Mouse (Mus musculus): ENCODE data around the gene Tmem151a. TPM values are rescaled to one million over a fixed set of nuclear protein-coding genes. Genes with fewer than 3 reads are reported as not detected.

Tmem151a gene
- total and polyA plus RNA-seq, 2 experiments from 2014 or later: 71.5 to 76.6 TPM

DNA sequence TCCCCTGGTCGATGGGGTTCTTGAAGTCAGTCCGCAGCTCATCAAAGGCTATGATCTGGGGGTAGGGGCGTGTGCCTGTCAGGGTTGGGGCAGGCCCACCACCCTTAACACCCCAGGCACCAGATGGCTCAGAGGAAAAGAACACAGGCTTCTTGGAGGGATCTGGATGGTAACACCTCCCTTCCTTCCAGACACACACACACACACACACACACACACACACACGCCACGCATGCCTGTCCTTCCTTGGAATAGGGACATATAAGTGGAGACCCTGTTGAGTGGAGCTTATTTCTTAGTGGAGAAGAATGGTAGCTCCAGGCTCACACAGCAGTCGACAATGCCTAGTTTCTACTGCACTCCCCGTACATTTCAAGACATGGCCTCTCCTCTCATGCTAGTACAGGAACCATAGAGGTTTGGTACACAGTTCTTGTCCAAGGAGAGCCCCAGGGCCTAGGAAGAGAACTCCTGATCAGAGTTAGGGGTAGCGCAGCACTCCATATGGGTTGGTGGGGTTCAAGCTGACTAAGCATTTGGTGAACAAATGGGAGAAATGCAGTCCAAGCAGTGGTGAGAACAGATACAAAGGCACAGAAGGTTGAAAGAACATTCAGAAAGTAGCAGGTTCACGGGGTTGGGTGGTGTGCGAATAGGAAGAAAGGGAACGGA lies 9.6 kb upstream of the Tmem151a start:
- DNase-seq (ENCODE audit: low spot score) (no peak), ATAC-seq (peak; percentile 0; the same call in 1 of the 2 replicates)
- Histone ChIP-seq H3K9me3 (ENCODE audit: low read length) (no peaks in the 10 kb centered on the region), H3K4me1 (ENCODE audit: insufficient read depth, low read length) (peaks cover 37% of the 10 kb centered on the region), H3K4me3 (ENCODE audit: low read length) (peak overlapping the region; percentile 28), H3K27ac (peak overlapping the region; percentile 94), H3K27me3 (ENCODE audit: insufficient read depth, low read length) (no peaks in the 10 kb centered on the region), H3K9ac (replicated peaks; ENCODE audit: low read length) (peak overlapping the region; percentile 39), H3K4me2 (ENCODE audit: low read depth, low read length) (peak overlapping the region; percentile 85), H3K36me3 (ENCODE audit: insufficient read depth, low read length) (peaks cover 16% of the 10 kb centered on the region; the same call in 1 of the 2 replicates)
- 23% methylated on average over 11 of the region's 11 CpGs for WGBS
- no peak for TF ChIP-seq CTCF (IDR thresholded peaks at IDR 0.05; ENCODE audit: low read depth)

DNA sequence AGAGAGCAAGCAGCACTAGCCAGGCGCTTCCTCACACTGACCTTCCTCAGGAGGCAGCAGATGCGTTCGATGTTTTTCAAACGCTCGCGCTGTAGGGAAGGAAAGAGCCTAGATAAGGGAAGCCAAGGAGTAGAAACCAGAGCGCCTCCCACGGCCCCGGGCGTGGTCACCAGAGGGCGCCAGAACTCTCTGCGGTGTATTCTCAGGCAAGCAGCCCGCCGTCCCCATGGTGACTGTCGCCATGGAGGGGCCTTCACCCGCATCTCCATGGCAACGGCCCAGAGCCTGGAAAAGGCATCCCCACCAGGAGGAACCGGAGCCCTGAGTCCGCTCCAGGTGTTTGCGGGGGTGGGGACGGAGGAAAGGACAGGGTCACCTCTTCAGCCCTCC lies 8.9 kb upstream of the Tmem151a start:
- Histone ChIP-seq H3K36me3 (ENCODE audit: insufficient read depth, low read length) (peaks cover 16% of the 10 kb centered on the region; the same call in 1 of the 2 replicates), H3K9ac (replicated peaks; ENCODE audit: low read length) (peak overlapping the region; percentile 39), H3K27ac (peak overlapping the region; percentile 94), H3K9me3 (ENCODE audit: low read length) (no peaks in the 10 kb centered on the region), H3K27me3 (ENCODE audit: insufficient read depth, low read length) (no peaks in the 10 kb centered on the region), H3K4me3 (ENCODE audit: low read length) (peak overlapping the region; percentile 28), H3K4me1 (ENCODE audit: insufficient read depth, low read length) (peaks cover 39% of the 10 kb centered on the region), H3K4me2 (ENCODE audit: low read depth, low read length) (peak overlapping the region; percentile 85)
- ATAC-seq (peak; percentile 76), DNase-seq (ENCODE audit: low spot score) (peak; percentile 97)
- TF ChIP-seq CTCF (IDR thresholded peaks at IDR 0.05; ENCODE audit: low read depth): peak; percentile 91
- under 1% methylated on average over 21 of the region's 21 CpGs for WGBS

GRCm38 (mm10) chr19:5093481-5094242 lies 8.3 kb upstream of the Tmem151a start:
- ATAC-seq (peak; percentile 0; the same call in 1 of the 2 replicates), DNase-seq (ENCODE audit: low spot score) (no peak)
- peaks cover 41% of the 10 kb centered on the region for H3K4me1 ChIP-seq (ENCODE audit: insufficient read depth, low read length)
- H3K9me3 ChIP-seq (ENCODE audit: low read length): no peaks in the 10 kb centered on the region
- peak overlapping the region; percentile 94 for H3K27ac ChIP-seq
- H3K4me3 ChIP-seq (ENCODE audit: low read length): 0 out of 2 replicates have a peak overlapping the region, but pooled peaks have one; percentile 28
- H3K9ac ChIP-seq (replicated peaks; ENCODE audit: low read length): no peak overlapping the region
- H3K36me3 ChIP-seq (ENCODE audit: insufficient read depth, low read length): peaks cover 16% of the 10 kb centered on the region; the same call in 1 of the 2 replicates
- H3K27me3 ChIP-seq (ENCODE audit: insufficient read depth, low read length): no peaks in the 10 kb centered on the region
- 69% methylated on average over 12 of the region's 12 CpGs for WGBS
- H3K4me2 ChIP-seq (ENCODE audit: low read depth, low read length): peak overlapping the region; percentile 85
- no peak for TF ChIP-seq CTCF (IDR thresholded peaks at IDR 0.05; ENCODE audit: low read depth)

DNA sequence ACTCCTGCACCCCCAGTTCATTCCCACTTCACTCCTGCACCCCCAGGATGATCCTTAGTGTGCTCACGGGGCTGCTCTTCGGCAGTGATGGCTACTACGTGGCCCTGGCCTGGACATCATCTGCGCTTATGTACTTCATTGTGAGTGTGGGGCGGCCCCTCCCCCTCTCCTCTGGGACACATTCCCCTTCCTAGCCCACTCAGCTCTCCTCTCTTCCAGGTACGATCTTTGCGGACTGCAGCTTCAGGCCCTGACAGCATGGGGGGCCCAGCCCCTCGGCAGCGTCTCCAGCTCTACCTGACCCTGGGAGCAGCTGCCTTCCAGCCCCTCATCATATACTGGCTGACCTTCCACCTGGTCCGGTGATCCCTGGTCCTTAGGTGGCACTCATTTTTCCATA lies 6.8 kb upstream of the Tmem151a start:
- H3K9ac ChIP-seq (replicated peaks; ENCODE audit: low read length): no peak overlapping the region
- WGBS: 79% methylated on average over 10 of the region's 10 CpGs
- DNase-seq (ENCODE audit: low spot score): no peak
- H3K4me2 ChIP-seq (ENCODE audit: low read depth, low read length): no peak overlapping the region
- H3K27me3 ChIP-seq (ENCODE audit: insufficient read depth, low read length): no peaks in the 10 kb centered on the region
- H3K9me3 ChIP-seq (ENCODE audit: low read length): no peaks in the 10 kb centered on the region
- peaks cover 44% of the 10 kb centered on the region for H3K4me1 ChIP-seq (ENCODE audit: insufficient read depth, low read length)
- peaks cover 16% of the 10 kb centered on the region; the same call in 1 of the 2 replicates for H3K36me3 ChIP-seq (ENCODE audit: insufficient read depth, low read length)
- no peak overlapping the region for H3K4me3 ChIP-seq (ENCODE audit: low read length)
- no peak for TF ChIP-seq CTCF (IDR thresholded peaks at IDR 0.05; ENCODE audit: low read depth)
- no peak for ATAC-seq
- H3K27ac ChIP-seq: no peak overlapping the region

DNA sequence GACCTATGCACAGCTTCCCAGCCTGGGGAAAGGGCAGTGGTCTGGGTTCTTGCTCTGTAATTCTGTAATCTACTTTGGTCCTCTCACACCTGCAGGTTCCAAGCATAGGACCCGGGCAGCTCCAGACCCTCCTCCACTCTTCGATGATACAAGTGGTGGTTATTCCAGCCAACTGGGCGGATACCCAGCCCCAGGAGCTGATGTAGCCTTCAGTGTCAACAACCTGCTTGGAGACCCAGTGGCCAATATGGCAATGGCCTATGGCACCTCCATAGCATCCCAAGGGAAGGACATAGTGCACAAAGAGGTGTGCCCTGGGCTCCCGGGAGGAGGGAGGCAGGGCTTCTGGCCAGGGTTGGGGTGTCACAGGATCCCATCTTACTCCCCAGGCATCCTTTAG lies 4.0 kb upstream of the Tmem151a start:
- Histone ChIP-seq H3K36me3 (ENCODE audit: insufficient read depth, low read length) (peaks cover 16% of the 10 kb centered on the region; the same call in 1 of the 2 replicates), H3K4me2 (ENCODE audit: low read depth, low read length) (peak overlapping the region; percentile 64), H3K4me3 (ENCODE audit: low read length) (peak overlapping the region; percentile 72), H3K9ac (replicated peaks; ENCODE audit: low read length) (peak overlapping the region; percentile 58; the same call in 1 of the 2 replicates), H3K27me3 (ENCODE audit: insufficient read depth, low read length) (no peaks in the 10 kb centered on the region), H3K9me3 (ENCODE audit: low read length) (no peaks in the 10 kb centered on the region), H3K27ac (no peak overlapping the region; the same call in 1 of the 2 replicates), H3K4me1 (ENCODE audit: insufficient read depth, low read length) (peaks cover 20% of the 10 kb centered on the region)
- ATAC-seq (no peak), DNase-seq (ENCODE audit: low spot score) (no peak)
- WGBS: 96% methylated on average over 4 of the region's 4 CpGs
- TF ChIP-seq CTCF (IDR thresholded peaks at IDR 0.05; ENCODE audit: low read depth): no peak

DNA sequence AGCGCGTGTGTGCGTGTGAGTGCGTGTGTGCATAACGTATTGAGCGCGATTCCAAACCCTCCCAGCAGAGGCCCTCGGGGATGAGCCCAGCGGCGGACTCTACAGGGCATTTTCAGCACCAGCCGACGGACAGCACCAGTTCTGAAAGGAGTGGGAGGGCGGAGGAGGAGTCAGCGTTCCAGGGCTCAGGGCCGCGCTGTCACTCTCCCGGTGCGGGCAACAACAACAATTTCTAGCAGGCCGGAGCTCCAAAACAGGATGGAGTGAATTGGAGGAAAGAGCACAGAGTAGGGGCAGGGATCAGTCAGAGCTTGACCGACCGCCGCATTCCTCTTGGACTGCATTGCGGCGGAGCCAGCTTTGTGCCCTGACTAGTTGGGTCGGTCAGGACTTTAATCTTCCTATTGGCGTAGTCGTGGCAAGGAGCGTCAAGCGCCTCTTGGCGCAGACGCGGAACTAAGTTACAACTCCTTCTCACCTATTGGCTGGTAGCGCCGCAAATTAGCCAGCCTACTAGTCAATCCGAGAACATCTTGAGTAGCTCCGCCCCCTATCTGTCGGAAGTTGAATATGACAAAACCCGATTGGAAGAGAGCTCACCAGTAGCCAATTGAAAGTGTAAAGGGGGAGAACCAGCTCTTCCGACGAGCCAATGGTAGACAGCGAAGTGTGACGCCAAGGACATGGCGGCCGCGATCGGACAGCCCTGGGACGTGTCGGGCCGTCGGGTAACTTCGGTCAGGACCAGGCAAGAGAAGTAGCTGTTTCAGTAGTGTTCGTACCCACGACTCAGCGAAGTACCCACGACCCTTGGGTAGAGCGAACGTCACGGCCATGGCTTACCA lies 2.8 kb upstream of the Tmem151a start, which contains the start of gene Yif1a:
Gene Yif1a (plus strand): TSS at position 655 of the 845 bp plus-strand sequence.
- Histone ChIP-seq H3K4me1 (ENCODE audit: insufficient read depth, low read length) (peaks cover 13% of the 10 kb centered on the region; the same call in 1 of the 2 replicates), H3K9ac (replicated peaks; ENCODE audit: low read length) (peak within 1 kb of the TSS; percentile 58), H3K27me3 (ENCODE audit: insufficient read depth, low read length) (no peaks in the 10 kb centered on the region), H3K9me3 (ENCODE audit: low read length) (no peaks in the 10 kb centered on the region), H3K27ac (peak within 1 kb of the TSS; percentile 68), H3K4me3 (ENCODE audit: low read length) (peak within 1 kb of the TSS; percentile 72), H3K36me3 (ENCODE audit: insufficient read depth, low read length) (peaks cover 13% of the 10 kb centered on the region; the same call in 1 of the 2 replicates), H3K4me2 (ENCODE audit: low read depth, low read length) (peak within 1 kb of the TSS; percentile 64)
- ATAC-seq (peak; percentile 92), DNase-seq (ENCODE audit: low spot score) (peak; percentile 99)
- under 1% methylated on average over 58 of the region's 58 CpGs for WGBS
- peak; percentile 68 for TF ChIP-seq CTCF (IDR thresholded peaks at IDR 0.05; ENCODE audit: low read depth)

Data from hindbrain, postnatal 0 days (tissue).